Mouse (Mus musculus) forebrain, embryonic 11.5 days (tissue): Measurements from ENCODE around the gene Zcchc10. TPM values are rescaled to one million over a fixed set of nuclear protein-coding genes. Genes with fewer than 3 reads are reported as not detected.

Experiments
- polyA plus RNA-seq: library from polyadenylated mRNA; unstranded; fragments of >200 nt; fragmentation: Nextera tagmentation; extraction: Ambion mirVana; gene quantifications from 2 replicates; pipeline ENCODE4 v1.2.1, GENCODE M21; 2014

Gene Zcchc10
- polyA plus RNA-seq, 1 experiment from 2014 or later: 24.1 TPM

Other genes starting within 250 kb of the Zcchc10 start
- gene Hspa4, start 24.2 kb upstream of the Zcchc10 start, polyA plus RNA-seq: 111 and 129 TPM in 2 replicates
- gene Aff4, start 26.2 kb downstream of the Zcchc10 start, polyA plus RNA-seq: 46.0 and 49.3 TPM in 2 replicates
- not detected in 2 replicates for gene Leap2, start 98.5 kb downstream of the Zcchc10 start, polyA plus RNA-seq
- gene Uqcrq, start 106.2 kb downstream of the Zcchc10 start, polyA plus RNA-seq: 564 and 579 TPM in 2 replicates
- gene Gdf9, start 106.3 kb downstream of the Zcchc10 start, polyA plus RNA-seq: 1.2 and 1.4 TPM in 2 replicates
- not detected in 2 replicates for gene Gm10447, start 132.4 kb downstream of the Zcchc10 start, polyA plus RNA-seq
- gene Shroom1, start 132.5 kb downstream of the Zcchc10 start, polyA plus RNA-seq: 1.1 and 1.8 TPM in 2 replicates
- gene Gm9837, start 145.8 kb downstream of the Zcchc10 start, polyA plus RNA-seq: not detected in 2 replicates
- not detected in 2 replicates for gene Gm9945, start 155.5 kb downstream of the Zcchc10 start, polyA plus RNA-seq
- gene Sowaha, start 155.6 kb downstream of the Zcchc10 start, polyA plus RNA-seq: 0.76 and 0.77 TPM in 2 replicates
- gene Sept8, start 194.6 kb downstream of the Zcchc10 start, polyA plus RNA-seq: 22.5 and 24.4 TPM in 2 replicates
- gene Kif3a, start 242.7 kb downstream of the Zcchc10 start, polyA plus RNA-seq: 78.6 and 85.6 TPM in 2 replicates